Mouse (Mus musculus) layer of hippocampus, postnatal 10 days (tissue): ENCODE measurements around the gene Myh9. TPM values are rescaled to one million over a fixed set of nuclear protein-coding genes. Genes with fewer than 3 reads are reported as not detected.
"Not testable (repeated sequence)": the region's sequence is repeated elsewhere in the genome, so short reads cannot be mapped to it uniquely, and the experiment has no call there.

Experiments
- DNase-seq, 2 experiments: peaks; one replicate each; pipeline ENCODE4 v3.0.0; 2021; ENCODE audit warnings: low spot score in 2 of 2
- total RNA-seq, 2 experiments: library from RNA; stranded (reverse); gene quantifications; 2 replicates each; pipeline ENCODE4 v1.2.3; 2021

The Myh9 gene
- total RNA-seq, 2 experiments from 2014 or later, result 65.2 to 75.2 TPM

GRCm38 (mm10) chr15:77724208-77724911 is 117.6 kb downstream of the Myh9 start:
- DNase-seq, result not testable (repeated sequence)

DNA sequence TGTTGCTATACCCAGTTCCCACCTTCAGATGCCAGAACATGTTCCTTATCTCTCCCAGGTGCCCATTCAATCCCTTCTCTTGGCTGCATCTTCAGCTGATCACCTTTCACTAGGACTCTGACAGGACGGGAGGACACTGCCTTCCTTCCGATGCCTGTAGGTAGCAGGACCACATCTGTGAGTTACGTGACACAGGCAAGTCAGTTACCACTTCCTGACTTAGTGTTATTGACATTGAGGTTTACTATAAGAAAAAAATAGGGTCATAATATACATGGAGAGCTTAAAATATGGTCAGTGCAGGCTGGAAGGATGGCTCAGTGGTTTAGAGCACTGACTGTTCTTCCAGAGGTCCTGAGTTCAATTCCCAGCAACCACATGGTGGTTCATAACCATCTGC is 120.5 kb downstream of the Myh9 start:
- DNase-seq, result not testable (repeated sequence)

GRCm38 (mm10) chr15:77718240-77718639 is 123.7 kb downstream of the Myh9 start:
- DNase-seq, result not testable (repeated sequence)

Other genes starting within 250 kb of the Myh9 start
- gene Apol10b, start 246.1 kb downstream of the Myh9 start, total RNA-seq, result under 1 TPM in 1 of 2 experiments, not detected in 1; 0.16 TPM
- gene Gm36245, start 242.9 kb downstream of the Myh9 start, total RNA-seq, result not detected
- gene Apol11b, start 198.9 kb downstream of the Myh9 start, total RNA-seq, result under 1 TPM in 1 of 2 experiments, not detected in 1; 0.18 TPM
- not detected for gene Apol7e, start 143.3 kb downstream of the Myh9 start, total RNA-seq
- not detected for gene Apol9b, start 113.1 kb downstream of the Myh9 start, total RNA-seq
- gene Apol8, start 85.2 kb downstream of the Myh9 start, total RNA-seq, result 1 to 10 TPM; 1.4 to 1.8 TPM
- 100 to 1,000 TPM; 107 to 111 TPM for gene Txn2, start 86.8 kb upstream of the Myh9 start, total RNA-seq
- gene Foxred2, start 114.5 kb upstream of the Myh9 start, total RNA-seq, result 10 to 100 TPM; 11.5 to 12.7 TPM
- 100 to 1,000 TPM; 106 to 118 TPM for gene Eif3d, start 128.6 kb upstream of the Myh9 start, total RNA-seq